Mouse (Mus musculus) R1 (cell line): ENCODE measurements at regions not wholly inside any gene's neighbourhood (a gene's known extent, or its start where the extent isn't known, plus 50 kb on each side); places are given as distances from the start of the nearest gene placed in this dataset.

ENCODE experiments used
- DNase-seq: peaks from one replicate; pipeline ENCODE4 v3.0.0-alpha.2; 2018; ENCODE audit warnings: low read depth, low spot score

GRCm38 (mm10) chr8:18316488-18316887, 661.6 kb downstream of the Defb40 start:
- DNase-seq, result no peak

- DNase-seq, result no peak
Observed at GRCm38 (mm10) chr8:18311597-18311996, 666.5 kb downstream of the Defb40 start.

- DNase-seq, result no peak
Observed at GRCm38 (mm10) chr8:18310927-18311326, 667.1 kb downstream of the Defb40 start.

GRCm38 (mm10) chr8:18287536-18288237, 690.4 kb downstream of the Defb40 start:
- no peak for DNase-seq

- no peak for DNase-seq
Observed at GRCm38 (mm10) chr8:18279932-18280331, 698.1 kb downstream of the Defb40 start.

GRCm38 (mm10) chr8:18268301-18268700, 709.8 kb downstream of the Defb40 start:
- DNase-seq, result no peak

- no peak for DNase-seq
Observed at GRCm38 (mm10) chr8:18258287-18258961, 719.6 kb downstream of the Defb40 start.

GRCm38 (mm10) chr8:18246299-18246698, 731.8 kb downstream of the Defb40 start:
- DNase-seq, result no peak

GRCm38 (mm10) chr8:18217599-18217998, 760.5 kb downstream of the Defb40 start:
- DNase-seq, result no peak

GRCm38 (mm10) chr8:18217192-18217591, 760.9 kb downstream of the Defb40 start:
- no peak for DNase-seq

- no peak for DNase-seq
Observed at GRCm38 (mm10) chr8:18216516-18216915, 761.5 kb downstream of the Defb40 start.

GRCm38 (mm10) chr8:18210067-18210466, 768.0 kb downstream of the Defb40 start:
- no peak for DNase-seq

GRCm38 (mm10) chr8:18208658-18209057, 769.4 kb downstream of the Defb40 start:
- DNase-seq, result no peak

GRCm38 (mm10) chr8:18187486-18187885, 790.6 kb downstream of the Defb40 start:
- peak; percentile 29 for DNase-seq

GRCm38 (mm10) chr8:18175544-18176092, 802.4 kb downstream of the Defb40 start:
- DNase-seq, result no peak

GRCm38 (mm10) chr8:18158619-18159018, 819.4 kb downstream of the Defb40 start:
- DNase-seq, result no peak

- DNase-seq, result no peak
Observed at GRCm38 (mm10) chr8:18115333-18116044, 862.6 kb downstream of the Defb40 start.

- no peak for DNase-seq
Observed at GRCm38 (mm10) chr8:18113262-18113661, 864.8 kb downstream of the Defb40 start.

GRCm38 (mm10) chr8:18109480-18109879, 868.6 kb downstream of the Defb40 start:
- no peak for DNase-seq

GRCm38 (mm10) chr8:18106827-18107226, 871.2 kb downstream of the Defb40 start:
- DNase-seq, result peak; percentile 91

GRCm38 (mm10) chr8:18065456-18065855, 912.6 kb downstream of the Defb40 start:
- DNase-seq, result no peak

GRCm38 (mm10) chr8:18059526-18059925, 918.5 kb downstream of the Defb40 start:
- no peak for DNase-seq
